Mouse (Mus musculus) small intestine, adult 2 months (tissue): ENCODE data around the gene Bok.

ENCODE experiments used
- CTCF ChIP-seq: fragments of 200-500 bp; IDR thresholded peaks from 2 replicates; pipeline ENCODE4 v1.5.1; 2012; ENCODE audit warnings: low read depth, mild to moderate bottlenecking, control low read depth, inconsistent platforms, low read length, moderate library complexity, mixed read lengths; ENCODE audit not compliant: insufficient replicate concordance, insufficient read length; ENCODE audit errors: extremely low read depth
- POLR2A ChIP-seq: fragments of 200-500 bp; IDR thresholded peaks from 2 replicates; pipeline ENCODE4 v1.6.1; 2012; ENCODE audit warnings: low read depth, mild to moderate bottlenecking, control low read depth, inconsistent platforms, low read length, moderate library complexity

DNA sequence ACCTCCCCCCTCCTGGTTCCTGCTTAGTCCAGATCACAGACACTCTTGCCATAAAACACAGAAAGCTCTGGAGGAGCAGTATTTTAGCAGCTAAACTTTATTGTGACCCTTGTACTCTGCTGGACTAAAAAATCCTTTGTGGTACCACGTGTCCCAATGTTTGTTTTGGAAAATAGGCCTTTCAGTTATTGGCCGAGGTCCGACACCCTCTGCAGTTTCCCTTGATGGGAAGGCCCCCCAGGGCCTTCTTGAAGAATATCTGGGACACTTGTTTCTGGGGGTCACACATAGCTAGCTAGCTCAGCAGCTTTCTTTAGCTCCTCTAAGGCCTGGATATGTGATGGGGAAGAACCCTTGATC, 1.5 kb downstream of the Bok start:
- TF ChIP-seq POLR2A (no peak), CTCF (no peak)
